In the genomic region with DNA sequence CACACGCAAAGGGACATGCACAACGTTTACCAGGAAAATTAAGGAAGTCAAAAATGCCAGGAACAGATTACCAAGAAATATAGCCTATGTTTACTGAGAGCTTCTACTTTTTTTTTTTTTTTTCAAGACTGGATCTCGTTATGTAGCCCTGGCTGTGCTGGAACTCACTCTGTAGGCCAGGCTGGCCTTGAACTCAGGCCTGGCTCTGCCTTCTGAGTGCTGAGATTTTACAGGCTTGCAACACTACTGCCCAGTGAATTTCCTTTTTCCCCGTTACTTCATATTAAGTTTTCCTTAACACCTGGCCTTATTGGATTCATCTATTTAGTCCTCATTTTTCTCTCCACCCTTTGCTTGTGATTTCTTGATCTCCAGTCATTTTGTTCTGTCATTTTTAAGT, we compare ENCODE assay signal across 8 mouse cellular contexts. TPM values are rescaled to one million over a fixed set of nuclear protein-coding genes. Genes with fewer than 3 reads are reported as not detected.
DNase-seq lines count a peak whose midpoint lies in the region; ATAC-seq lines count a peak whose summit lies in the region.

No protein-coding gene starts in this region.

- 88% methylated on average over 4 of the region's 4 CpGs for WGBS in kidney, embryonic 14.5 days
- 84% methylated on average over 4 of the region's 4 CpGs for WGBS in embryonic facial prominence, embryonic 11.5 days
- 78% methylated on average over 4 of the region's 4 CpGs for WGBS in intestine, embryonic 14.5 days
- WGBS in midbrain, embryonic 16.5 days: 84% methylated on average over 4 of the region's 4 CpGs

- no peak for ATAC-seq in kidney, embryonic 14.5 days (ENCODE audit: low FRiP score, low TSS enrichment)
- ATAC-seq in embryonic facial prominence, embryonic 11.5 days (replicated peaks; ENCODE audit: insufficient number of reproducible peaks, low FRiP score, low TSS enrichment, low read depth): no peak
- 0 out of 2 replicates have a peak, but pooled peaks have one; percentile 29 for ATAC-seq in intestine, embryonic 14.5 days (replicated peaks; ENCODE audit: low FRiP score, low TSS enrichment, low read depth)
- ATAC-seq in midbrain, embryonic 16.5 days: peak; percentile 37; the same call in 1 of the 2 replicates

- H3K4me2 ChIP-seq in kidney, embryonic 14.5 days (replicated peaks; ENCODE audit: low read depth, low read length): peak overlapping the region; percentile 39
- H3K4me2 ChIP-seq in embryonic facial prominence, embryonic 11.5 days (ENCODE audit: low read depth, low read length): peak overlapping the region; percentile 42
- peak overlapping the region; percentile 62 for H3K4me2 ChIP-seq in intestine, embryonic 14.5 days (ENCODE audit: low read length)
- peak overlapping the region; percentile 53 for H3K4me2 ChIP-seq in midbrain, embryonic 16.5 days (ENCODE audit: low read length)

- H3K9me3 ChIP-seq in kidney, embryonic 14.5 days (ENCODE audit: control insufficient read depth, low read length): no peaks in the 10 kb centered on the region
- no peaks in the 10 kb centered on the region for H3K9me3 ChIP-seq in embryonic facial prominence, embryonic 11.5 days (replicated peaks; ENCODE audit: control insufficient read depth, low read length)
- no peaks in the 10 kb centered on the region for H3K9me3 ChIP-seq in intestine, embryonic 14.5 days (ENCODE audit: control insufficient read depth, low read length)
- no peaks in the 10 kb centered on the region for H3K9me3 ChIP-seq in midbrain, embryonic 16.5 days (replicated peaks; ENCODE audit: control insufficient read depth, low read length, poor library complexity, severe bottlenecking)

- no peaks in the 10 kb centered on the region for H3K4me1 ChIP-seq in kidney, embryonic 14.5 days (ENCODE audit: control insufficient read depth, insufficient read depth, low read length)
- H3K4me1 ChIP-seq in embryonic facial prominence, embryonic 11.5 days (ENCODE audit: control insufficient read depth, insufficient read depth, low read length): peaks cover 2% of the 10 kb centered on the region; the same call in 1 of the 2 replicates
- peaks cover 4% of the 10 kb centered on the region; the same call in 1 of the 2 replicates for H3K4me1 ChIP-seq in intestine, embryonic 14.5 days (replicated peaks; ENCODE audit: control insufficient read depth, insufficient read depth, low read length)
- peaks cover 10% of the 10 kb centered on the region for H3K4me1 ChIP-seq in midbrain, embryonic 16.5 days (ENCODE audit: control insufficient read depth, insufficient read depth, low read length)

- peak overlapping the region; percentile 78; the same call in 1 of the 2 replicates for H3K27ac ChIP-seq in kidney, embryonic 14.5 days (ENCODE audit: low read depth, low read length)
- no peak overlapping the region for H3K27ac ChIP-seq in embryonic facial prominence, embryonic 11.5 days (replicated peaks; ENCODE audit: low read depth, low read length)
- H3K27ac ChIP-seq in intestine, embryonic 14.5 days (ENCODE audit: low read depth): peak overlapping the region; percentile 78
- peak overlapping the region; percentile 75 for H3K27ac ChIP-seq in midbrain, embryonic 16.5 days (ENCODE audit: low read length)

- peak overlapping the region; percentile 66 for H3K4me3 ChIP-seq in kidney, embryonic 14.5 days (ENCODE audit: low read length)
- H3K4me3 ChIP-seq in embryonic facial prominence, embryonic 11.5 days (ENCODE audit: low read depth, low read length): peak overlapping the region; percentile 57
- H3K4me3 ChIP-seq in intestine, embryonic 14.5 days (ENCODE audit: low read depth, low read length): peak overlapping the region; percentile 67
- peak overlapping the region; percentile 59 for H3K4me3 ChIP-seq in midbrain, embryonic 16.5 days (ENCODE audit: low read depth, low read length)

- peaks cover 6% of the 10 kb centered on the region; the same call in 1 of the 2 replicates for H3K36me3 ChIP-seq in kidney, embryonic 14.5 days (ENCODE audit: control insufficient read depth, insufficient read depth, low read length)
- H3K36me3 ChIP-seq in embryonic facial prominence, embryonic 11.5 days (replicated peaks; ENCODE audit: control insufficient read depth, insufficient read depth, low read depth, low read length): no peaks in the 10 kb centered on the region; the same call in 1 of the 2 replicates
- H3K36me3 ChIP-seq in intestine, embryonic 14.5 days (ENCODE audit: control insufficient read depth, insufficient read depth, low read length): peaks cover 8% of the 10 kb centered on the region
- peaks cover 2% of the 10 kb centered on the region; the same call in 1 of the 2 replicates for H3K36me3 ChIP-seq in midbrain, embryonic 16.5 days (ENCODE audit: control insufficient read depth, insufficient read depth, low read length)

- no peak for DNase-seq in kidney, postnatal 4 days
- no peak for DNase-seq in embryonic facial prominence, embryonic 11.5 days (ENCODE audit: low spot score)
- DNase-seq in intestine, embryonic 14.5 days (ENCODE audit: low spot score): no peak
- DNase-seq in urinary bladder, postnatal 36 days (ENCODE audit: low spot score in 2 of 2): no peak
- DNase-seq in spleen, postnatal 10 days (ENCODE audit: low spot score in 2 of 2): no peak
- no peak for DNase-seq in cerebellum, adult 18-20 months

- H3K9ac ChIP-seq in kidney, embryonic 14.5 days (ENCODE audit: low read depth, low read length): peak overlapping the region; percentile 75; the same call in 1 of the 2 replicates
- peak overlapping the region; percentile 34; the same call in 1 of the 2 replicates for H3K9ac ChIP-seq in embryonic facial prominence, embryonic 11.5 days (replicated peaks; ENCODE audit: low read length)
- H3K9ac ChIP-seq in intestine, embryonic 14.5 days (ENCODE audit: low read length): peak overlapping the region; percentile 71
- H3K9ac ChIP-seq in midbrain, embryonic 16.5 days (ENCODE audit: low read depth, low read length): peak overlapping the region; percentile 77; the same call in 1 of the 2 replicates

- H3K27me3 ChIP-seq in kidney, embryonic 14.5 days (ENCODE audit: control insufficient read depth, insufficient read depth, low read length): no peaks in the 10 kb centered on the region
- H3K27me3 ChIP-seq in embryonic facial prominence, embryonic 11.5 days (ENCODE audit: control insufficient read depth, insufficient read depth, low read length): no peaks in the 10 kb centered on the region
- H3K27me3 ChIP-seq in intestine, embryonic 14.5 days (replicated peaks; ENCODE audit: control insufficient read depth, insufficient read depth, low read length): no peaks in the 10 kb centered on the region
- H3K27me3 ChIP-seq in midbrain, embryonic 16.5 days (ENCODE audit: control insufficient read depth, insufficient read depth, low read depth, low read length): no peaks in the 10 kb centered on the region

RNA-seq across cellular contexts. Expression of a gene that starts 2.5 kb away (rescaled TPM):
- 5.1 and 8.8 TPM in 2 replicates for polyA plus RNA-seq in kidney, embryonic 14.5 days (2014; fragmentation: Nextera tagmentation; extraction: Ambion mirVana)
- 6.1 and 6.7 TPM in 2 replicates for polyA plus RNA-seq in embryonic facial prominence, embryonic 11.5 days (2014; fragmentation: Nextera tagmentation; extraction: Ambion mirVana)
- 4.6 and 7.8 TPM in 2 replicates for polyA plus RNA-seq in intestine, embryonic 14.5 days (2014; fragmentation: Nextera tagmentation; extraction: Ambion mirVana)
- 9.3 and 10.3 TPM in 2 replicates for polyA plus RNA-seq in midbrain, embryonic 16.5 days (2015; fragmentation: Nextera tagmentation; extraction: Ambion mirVana)

RNA-seq across cellular contexts. Expression of a gene that starts 25.5 kb away (rescaled TPM):
- polyA plus RNA-seq in kidney, embryonic 14.5 days (2014; fragmentation: Nextera tagmentation; extraction: Ambion mirVana): 12.9 and 18.4 TPM in 2 replicates
- 26.0 and 29.8 TPM in 2 replicates for polyA plus RNA-seq in embryonic facial prominence, embryonic 11.5 days (2014; fragmentation: Nextera tagmentation; extraction: Ambion mirVana)
- 11.1 and 13.2 TPM in 2 replicates for polyA plus RNA-seq in intestine, embryonic 14.5 days (2014; fragmentation: Nextera tagmentation; extraction: Ambion mirVana)
- polyA plus RNA-seq in midbrain, embryonic 16.5 days (2015; fragmentation: Nextera tagmentation; extraction: Ambion mirVana): 10.7 and 12.3 TPM in 2 replicates

RNA-seq across cellular contexts. Expression of a gene that starts 41.4 kb away (rescaled TPM):
- polyA plus RNA-seq in kidney, embryonic 14.5 days (2014; fragmentation: Nextera tagmentation; extraction: Ambion mirVana): 6.1 and 7.7 TPM in 2 replicates
- polyA plus RNA-seq in embryonic facial prominence, embryonic 11.5 days (2014; fragmentation: Nextera tagmentation; extraction: Ambion mirVana): 9.4 and 11.0 TPM in 2 replicates
- polyA plus RNA-seq in intestine, embryonic 14.5 days (2014; fragmentation: Nextera tagmentation; extraction: Ambion mirVana): 4.5 and 8.1 TPM in 2 replicates
- 18.1 and 19.9 TPM in 2 replicates for polyA plus RNA-seq in midbrain, embryonic 16.5 days (2015; fragmentation: Nextera tagmentation; extraction: Ambion mirVana)

Comparison
In these comparisons a context has a peak if more than half of its experiments do, and no peak if none do; other contexts are left out.
1. ATAC-seq: peak in intestine, embryonic 14.5 days (single experiment) and midbrain, embryonic 16.5 days (single experiment); none in kidney, embryonic 14.5 days (single experiment) and embryonic facial prominence, embryonic 11.5 days (single experiment).
2. Peak in every context shown above with its lines, with median percentiles within 50 percentile points of each other: H3K4me2 ChIP-seq, H3K4me3 ChIP-seq and H3K9ac ChIP-seq.